Mouse (Mus musculus): ENCODE data around the gene Pah. TPM values are rescaled to one million over a fixed set of nuclear protein-coding genes. Genes with fewer than 3 reads are reported as not detected.

The Pah gene
- polyA plus RNA-seq (2012; fragmentation: generic; extraction: Trizol): not detected

GRCm38 (mm10) chr10:87521646-87522045 lies at the start of gene Pah:
TSS of gene Pah (plus strand) at chr10:87521795.

GRCm38 (mm10) chr10:87493576-87493975 lies 28.0 kb upstream of the Pah start, which contains the start of gene Ascl1:
TSS of gene Ascl1 (minus strand) at chr10:87493660.

Other genes with a start within 250 kb of the Pah start
- gene Ascl1, start 28.1 kb upstream of the Pah start, polyA plus RNA-seq (2012; fragmentation: generic; extraction: Trizol): not detected